Mouse (Mus musculus): Measurements from ENCODE around the gene Fastkd2. TPM values are rescaled to one million over a fixed set of nuclear protein-coding genes. Genes with fewer than 3 reads are reported as not detected.

Gene Fastkd2
- total RNA-seq (2023; ENCODE audit: inconsistent age) = 36.1 to 42.5 TPM (median 40.9 TPM) in 4 replicates

DNA sequence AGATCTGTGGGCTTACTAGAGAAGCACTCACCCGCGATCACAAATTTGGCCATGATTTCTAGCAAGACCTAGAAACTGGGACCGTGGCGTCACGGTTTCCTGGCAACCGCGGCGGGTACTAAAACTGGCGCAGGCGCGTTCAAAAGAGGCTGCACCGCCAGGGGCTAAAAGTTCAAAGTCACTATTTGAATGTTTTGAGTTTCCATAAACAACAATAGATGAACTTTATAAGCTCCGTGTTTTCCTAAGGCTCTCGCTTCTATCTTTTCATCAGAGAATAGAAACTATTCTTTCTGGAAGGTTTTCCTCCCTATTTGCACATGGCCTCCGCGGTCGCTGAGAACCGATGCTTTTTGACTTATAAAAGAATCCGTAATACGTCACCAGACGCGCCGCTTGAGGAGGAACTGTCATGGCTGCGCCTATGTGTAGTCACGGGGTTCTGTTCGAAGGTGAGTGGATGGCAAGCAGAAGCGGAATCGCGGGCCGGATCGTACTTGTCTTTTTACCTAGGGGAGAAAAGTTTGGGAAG, at the start of gene Fastkd2, which contains the start of gene Mdh1b:
TSS of gene Fastkd2 (plus strand) at position 375 of the 532 bp plus-strand sequence.
TSS of gene Mdh1b (minus strand) at position 79 of the 532 bp plus-strand sequence.

DNA sequence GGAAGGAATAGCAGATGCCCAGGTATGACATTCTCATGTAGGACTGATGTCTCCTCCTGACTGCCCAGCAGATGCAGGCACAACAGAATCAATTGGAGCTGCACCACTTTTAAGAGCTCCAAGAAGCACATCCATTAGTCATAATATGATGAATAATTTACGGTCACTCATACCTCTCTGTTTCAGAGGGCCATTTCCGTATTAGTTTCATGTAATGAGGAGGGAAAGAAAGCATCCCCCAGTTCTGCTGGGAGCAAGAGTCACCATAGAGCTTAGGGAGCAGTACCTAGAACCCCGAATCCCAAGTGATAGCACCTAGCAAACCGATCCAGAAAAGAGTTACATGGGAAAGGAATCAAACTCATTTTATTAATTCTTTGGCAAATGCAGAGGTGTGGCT, 43.6 kb upstream of the Fastkd2 start, which contains the start of gene Dytn:
TSS of gene Dytn (minus strand) at position 101 of the 400 bp plus-strand sequence.

DNA sequence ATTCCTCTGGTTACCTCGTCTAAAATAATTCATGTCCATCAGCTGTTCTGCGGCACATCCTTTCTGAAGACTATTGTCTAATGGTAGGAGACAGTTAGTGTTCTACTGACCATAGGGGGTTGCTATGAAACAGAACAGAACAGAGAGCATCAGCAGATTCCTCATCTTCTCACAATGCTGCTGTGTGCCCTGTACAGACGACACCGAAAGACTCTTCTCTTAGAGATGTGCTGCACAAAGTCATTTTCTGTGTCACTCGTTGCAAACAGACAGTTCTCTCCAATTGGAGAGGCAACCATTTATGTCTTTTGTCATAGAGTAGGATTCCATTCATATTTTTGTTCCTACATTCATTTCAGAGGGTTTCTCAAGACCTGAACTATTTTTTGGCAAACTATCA, 38.8 kb downstream of the Fastkd2 start, which contains the start of gene 4933402D24Rik:
TSS of gene 4933402D24Rik (minus strand) at position 101 of the 400 bp plus-strand sequence.

Other genes with a start within 250 kb of the Fastkd2 start
- gene Gm39653, start 114.6 kb upstream of the Fastkd2 start, total RNA-seq (2023; ENCODE audit: inconsistent age) = not detected in 4 replicates
- gene Dytn, start 43.7 kb upstream of the Fastkd2 start, total RNA-seq (2023; ENCODE audit: inconsistent age) = not detected in 4 replicates
- gene Mdh1b, start 296 bp upstream of the Fastkd2 start, total RNA-seq (2023; ENCODE audit: inconsistent age) = not detected in 4 replicates
- gene 4933402D24Rik, start 38.7 kb downstream of the Fastkd2 start, total RNA-seq (2023; ENCODE audit: inconsistent age) = not detected in 4 replicates

All from B cell, adult (primary cell).